Mouse (Mus musculus) heart, postnatal 4 days (tissue): ENCODE data around the gene Rap1gds1. TPM values are rescaled to one million over a fixed set of nuclear protein-coding genes. Genes with fewer than 3 reads are reported as not detected.
A peak's percentile ranks its signal among the peaks of the same experiment; 100 is the strongest.

Source experiments
- DNase-seq: peaks from one replicate; pipeline ENCODE4 v3.0.0; 2021
- total RNA-seq, 2 experiments: library from RNA; stranded (reverse); gene quantifications; 2 replicates each; pipeline ENCODE4 v1.2.3; 2021

Gene Rap1gds1
- total RNA-seq, 2 experiments from 2014 or later: 50.2 to 52.3 TPM

DNA sequence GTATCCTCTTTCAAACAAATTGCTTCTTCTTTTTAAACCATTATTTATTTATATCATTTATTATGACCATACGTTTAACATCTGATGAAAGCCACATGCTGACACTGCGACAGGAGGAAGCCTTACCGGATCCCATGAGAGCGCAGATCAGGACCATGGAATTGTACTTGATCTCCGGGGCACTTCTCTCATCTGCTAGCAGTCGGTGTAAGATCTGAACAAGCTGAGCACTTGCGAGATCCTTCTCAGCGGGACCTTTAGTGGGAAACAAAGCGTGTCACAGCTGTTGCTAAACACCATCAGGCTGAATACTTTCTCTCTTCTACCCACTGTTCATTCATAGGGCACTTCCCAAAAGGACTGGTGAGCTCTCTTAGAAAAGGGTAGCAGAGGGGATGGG is 133.4 kb downstream of the Rap1gds1 start:
- DNase-seq: no peak

DNA sequence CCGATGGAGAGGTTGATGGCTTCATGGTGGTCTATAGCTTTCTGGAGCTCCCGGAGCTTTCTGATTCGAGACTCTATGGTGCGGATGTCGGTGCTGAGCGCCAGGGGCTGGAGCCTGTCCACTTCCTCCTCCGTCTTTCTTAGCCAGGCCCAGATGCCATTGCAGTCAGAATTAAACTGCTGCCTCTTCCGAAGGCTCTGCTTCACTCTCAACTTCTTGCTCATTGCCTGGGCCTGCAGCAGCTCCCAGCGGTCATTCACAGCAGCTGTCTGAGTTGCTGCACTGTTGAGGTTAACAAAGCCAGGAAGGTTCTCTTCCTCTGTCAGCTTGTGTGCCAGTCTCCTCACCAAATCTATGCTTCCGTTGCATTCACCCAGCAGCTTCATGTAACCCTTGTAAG is 137.8 kb downstream of the Rap1gds1 start:
- no peak for DNase-seq

DNA sequence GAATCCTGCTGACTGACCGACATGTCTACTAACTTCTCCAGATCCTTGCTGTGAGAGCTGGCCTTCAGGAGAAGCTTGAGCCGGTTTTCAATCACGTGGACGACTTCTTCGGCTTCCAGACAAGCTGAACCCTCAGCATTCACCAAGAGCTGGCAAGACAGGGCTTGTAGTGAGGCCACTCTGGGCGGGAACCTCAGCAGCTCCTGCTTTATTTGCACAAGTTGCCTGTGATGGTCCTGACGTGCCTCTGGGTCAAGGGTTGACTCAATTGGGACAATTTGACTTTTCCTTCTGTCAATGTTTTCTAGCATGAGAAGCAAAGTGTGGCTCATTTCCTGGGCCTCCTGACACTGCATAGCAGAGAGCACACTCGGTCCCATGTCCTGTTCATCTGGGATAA is 138.2 kb downstream of the Rap1gds1 start:
- DNase-seq: no peak

DNA sequence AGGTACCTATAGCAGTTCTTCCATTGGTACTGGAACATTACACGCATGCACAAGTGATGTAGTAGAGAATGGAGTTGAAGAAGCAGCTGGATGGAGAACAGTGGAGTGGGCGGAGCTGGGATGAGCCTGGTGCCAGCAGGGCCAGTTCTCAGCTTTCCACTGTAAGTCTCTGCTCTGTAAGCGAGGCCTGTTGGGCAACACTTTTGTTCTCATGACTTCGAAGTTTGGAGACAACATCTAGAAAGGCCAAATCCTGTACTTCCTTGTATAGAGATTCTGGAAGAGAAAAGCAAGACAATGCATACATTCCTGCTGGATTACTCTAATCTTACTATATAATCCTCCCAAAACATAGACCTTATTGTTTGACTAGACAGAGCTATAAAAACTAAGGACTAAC is 147.6 kb downstream of the Rap1gds1 start:
- no peak for DNase-seq

DNA sequence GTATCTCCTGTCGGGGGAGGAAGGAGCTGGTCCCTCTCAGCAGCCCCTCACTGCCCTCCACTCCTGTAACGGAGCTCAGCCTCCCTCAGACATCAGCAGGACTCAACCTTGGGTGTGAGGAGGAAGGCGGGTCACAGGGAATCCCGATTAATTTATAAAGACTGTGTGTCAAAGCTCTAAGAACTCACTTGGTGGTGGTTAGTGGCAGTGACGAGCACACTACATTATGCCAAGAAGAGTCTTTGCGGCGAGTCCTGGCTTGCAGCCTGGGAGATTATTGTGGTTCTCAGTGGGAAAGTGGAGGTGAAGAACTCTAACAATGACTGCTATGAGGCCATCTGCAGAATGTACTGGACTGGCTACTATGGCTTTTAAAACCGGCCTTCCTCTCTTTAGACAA is 148.8 kb downstream of the Rap1gds1 start:
- DNase-seq: no peak

DNA sequence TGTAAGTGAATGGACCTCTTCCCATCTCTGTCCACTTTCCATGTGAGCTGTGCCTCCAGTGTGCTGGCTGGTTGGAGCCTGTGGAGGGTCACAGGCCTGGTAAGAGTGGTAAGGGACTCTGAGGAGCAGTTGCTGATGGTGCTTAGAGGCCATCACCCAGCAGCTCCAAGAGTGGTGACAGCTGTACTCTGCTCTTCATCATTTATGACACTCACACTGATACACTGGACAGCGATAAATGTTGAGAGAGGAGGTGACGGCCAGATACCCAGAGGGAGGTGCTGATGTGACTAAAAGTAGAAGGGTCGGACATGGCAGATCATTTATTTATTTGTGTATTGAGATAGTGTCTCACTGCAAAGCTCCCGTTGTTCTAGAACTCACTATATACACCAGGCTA is 156.8 kb downstream of the Rap1gds1 start:
- DNase-seq: peak; percentile 14

DNA sequence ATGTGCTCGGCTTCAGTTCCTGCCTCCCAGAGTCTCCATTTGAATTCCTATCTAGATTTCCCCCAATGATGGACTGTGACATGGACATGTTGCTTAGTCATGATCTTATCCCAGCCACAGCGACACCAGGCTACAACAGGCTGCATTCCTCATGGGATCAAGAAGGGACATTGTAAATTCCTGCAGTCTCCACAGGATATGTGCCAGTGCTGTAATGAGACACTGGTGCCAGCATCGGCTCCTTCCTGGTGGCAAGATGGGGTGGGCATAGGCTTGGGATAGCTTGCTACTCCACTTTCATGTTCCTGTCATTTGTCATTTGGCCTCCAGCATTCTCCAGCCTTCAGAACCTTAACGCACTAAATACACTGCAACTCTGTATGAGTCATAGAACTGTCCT is 158.0 kb downstream of the Rap1gds1 start:
- no peak for DNase-seq

DNA sequence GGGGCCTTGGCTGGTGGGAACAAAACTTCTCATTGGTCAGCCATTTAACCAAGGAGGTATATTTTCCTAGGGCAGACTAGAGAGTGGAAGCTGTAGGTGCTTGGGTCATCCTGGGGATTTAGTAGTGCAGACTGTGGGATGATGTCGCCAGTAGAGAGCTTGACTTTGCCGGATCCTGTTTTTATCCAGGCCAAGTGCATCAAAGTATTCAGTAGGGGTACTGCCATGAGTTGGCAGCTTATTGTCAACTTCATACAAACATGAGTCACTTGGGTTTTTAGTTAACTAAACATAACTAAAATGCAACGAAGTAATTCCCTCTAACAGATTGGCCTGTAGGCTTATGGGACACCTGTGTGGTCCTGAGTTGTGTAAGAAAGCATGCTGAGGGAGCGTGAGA is 158.4 kb downstream of the Rap1gds1 start:
- DNase-seq: no peak

DNA sequence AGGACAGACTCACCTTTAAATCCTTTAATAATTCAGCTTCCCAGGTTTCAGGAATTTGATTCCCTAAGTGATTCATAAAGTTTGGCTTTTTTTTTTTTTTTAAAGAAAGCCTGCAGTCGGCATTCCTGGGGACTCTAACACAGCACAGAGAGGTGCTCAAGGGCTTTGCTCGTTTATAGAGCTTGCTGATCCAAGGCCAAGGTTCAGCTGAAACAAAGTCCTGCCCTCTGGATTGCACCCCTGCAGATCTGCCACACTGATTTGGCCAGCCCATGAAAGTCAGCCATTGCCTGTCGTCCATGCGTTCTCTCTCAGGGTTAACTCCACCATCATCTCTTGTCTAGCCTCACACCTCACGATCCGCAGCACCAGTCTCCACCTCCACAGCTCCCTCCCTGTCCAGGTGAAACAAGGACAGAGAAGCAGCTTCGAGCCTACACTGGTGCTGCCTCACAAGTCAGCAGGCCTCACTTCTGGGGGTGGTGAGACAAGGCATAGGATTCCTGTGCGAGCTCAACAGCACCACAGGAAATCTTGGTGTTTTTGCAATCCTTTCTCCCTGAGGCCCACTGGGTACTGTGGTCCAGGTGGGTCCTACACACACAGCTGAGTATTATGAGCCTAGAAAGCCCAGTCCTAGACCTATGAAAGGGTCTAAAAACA is 160.2 kb downstream of the Rap1gds1 start:
- DNase-seq: no peak

DNA sequence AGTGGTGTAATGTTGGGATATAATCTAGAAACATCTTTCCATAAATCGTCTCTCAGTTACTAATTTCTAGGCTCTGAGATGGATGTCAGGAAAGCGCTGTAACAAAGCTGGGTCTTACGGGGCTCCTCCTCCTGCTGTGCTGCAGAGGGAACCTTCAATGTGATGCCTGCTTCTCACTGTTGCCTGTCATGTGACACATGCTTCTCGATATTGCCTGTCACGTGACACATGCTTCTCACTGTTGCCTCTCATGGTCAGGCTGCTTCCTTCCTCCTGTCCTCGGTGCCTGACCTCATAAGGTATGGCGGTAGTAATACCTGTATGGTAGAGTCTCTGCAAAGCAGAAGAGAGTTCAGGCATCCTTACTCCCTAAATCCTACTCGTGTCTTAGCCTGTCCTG is 162.5 kb downstream of the Rap1gds1 start:
- no peak for DNase-seq

DNA sequence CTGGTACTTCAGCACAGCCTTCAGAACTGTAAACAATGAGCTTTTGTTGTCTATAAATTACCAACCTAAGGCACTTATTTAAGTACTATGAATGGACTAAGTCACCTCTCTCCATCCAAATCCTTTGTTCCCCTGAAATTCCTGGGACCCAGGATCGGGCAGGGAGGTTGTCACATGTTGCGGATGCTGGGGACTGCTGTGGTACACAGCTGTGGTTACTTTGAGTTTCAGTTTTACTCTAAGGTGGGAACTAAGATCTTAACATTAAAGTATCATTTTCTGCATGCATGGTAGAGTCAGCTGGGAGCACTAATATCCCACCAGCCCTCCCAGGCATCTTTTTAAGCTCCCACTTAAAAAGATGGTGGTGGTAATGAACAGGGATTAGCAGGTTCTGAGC is 165.7 kb downstream of the Rap1gds1 start:
- no peak for DNase-seq

DNA sequence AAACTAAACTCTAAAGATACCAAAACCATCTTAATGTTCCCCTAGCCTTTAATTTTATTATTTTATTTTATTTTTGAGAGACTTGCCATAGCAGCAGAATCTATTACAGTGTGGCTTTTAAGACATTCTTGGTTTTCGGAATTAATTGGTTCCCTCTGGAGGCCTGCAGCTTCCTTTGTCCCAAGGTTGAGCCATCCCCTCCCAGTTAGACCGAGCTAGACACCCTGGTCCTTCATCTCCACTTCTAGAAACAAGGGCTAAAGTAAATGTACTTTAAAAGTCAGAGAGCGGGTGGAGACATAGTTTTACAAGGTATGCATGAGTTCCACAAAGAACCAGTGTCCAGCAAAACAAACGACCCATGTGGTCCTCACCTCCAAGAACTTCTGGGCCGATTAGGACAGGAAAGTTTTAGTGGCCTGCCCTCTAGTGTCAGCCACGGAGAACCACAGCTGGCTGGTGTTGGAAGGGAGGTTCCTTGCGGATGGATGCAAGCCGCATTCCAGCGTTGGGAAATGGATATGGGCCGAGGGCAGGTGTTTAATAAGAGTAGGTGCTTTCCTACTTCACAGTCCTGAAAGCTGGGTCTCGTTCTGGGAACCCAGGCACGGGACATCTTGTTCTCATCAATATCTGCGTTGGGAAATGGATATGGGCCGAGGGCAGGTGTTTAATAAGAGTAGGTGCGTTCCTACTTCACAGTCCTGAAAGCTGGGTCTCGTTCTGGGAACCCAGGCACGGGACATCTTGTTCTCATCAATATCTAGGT is 168.7 kb downstream of the Rap1gds1 start:
- DNase-seq: peak; percentile 84

DNA sequence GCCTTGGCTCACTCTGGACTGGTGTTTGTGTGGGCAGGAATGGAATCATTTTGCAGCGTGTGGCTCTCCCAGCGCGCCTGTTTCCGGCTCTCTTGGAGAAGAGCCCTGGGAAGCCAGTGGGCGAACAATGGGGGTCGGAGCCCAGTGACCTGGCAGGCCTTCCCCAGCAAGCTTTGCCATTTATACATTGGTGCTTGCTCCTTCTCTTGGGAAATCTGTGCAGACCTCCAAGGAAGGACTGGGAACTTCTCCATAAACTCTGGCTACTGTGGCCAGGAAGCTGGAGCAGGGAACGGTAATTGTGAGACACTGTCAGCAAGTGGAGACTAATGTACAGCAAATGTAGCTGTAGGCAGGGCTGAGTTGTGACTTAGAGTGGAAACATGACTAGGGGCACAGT is 169.3 kb downstream of the Rap1gds1 start:
- DNase-seq: peak; percentile 71

DNA sequence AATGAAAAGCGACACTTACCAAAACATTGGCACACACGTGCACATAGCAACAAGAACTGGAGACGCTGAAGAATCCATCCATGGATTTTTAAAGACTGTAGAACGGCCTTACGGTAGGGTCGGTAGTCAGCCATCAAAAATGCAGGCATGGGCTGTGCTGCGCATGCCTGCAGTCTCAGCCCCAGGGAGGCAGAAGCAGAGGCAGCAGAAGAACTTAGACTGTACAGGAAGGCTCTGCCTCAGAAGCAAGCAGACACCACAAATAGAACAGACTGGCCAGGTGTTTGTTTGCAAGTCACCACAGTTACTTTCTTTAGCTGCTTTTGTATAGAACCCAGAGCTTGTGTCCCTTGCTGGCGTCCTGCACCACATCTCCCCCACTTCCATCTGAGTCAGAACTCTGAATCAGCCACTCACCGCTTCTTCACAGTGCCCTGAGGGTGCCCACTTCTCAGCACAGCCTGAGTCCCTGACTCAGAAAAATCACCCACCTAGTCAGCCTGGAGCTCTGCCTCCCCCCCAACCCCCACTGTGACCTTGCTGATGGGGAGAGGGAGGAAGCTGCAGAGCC is 174.3 kb downstream of the Rap1gds1 start:
- no peak for DNase-seq

DNA sequence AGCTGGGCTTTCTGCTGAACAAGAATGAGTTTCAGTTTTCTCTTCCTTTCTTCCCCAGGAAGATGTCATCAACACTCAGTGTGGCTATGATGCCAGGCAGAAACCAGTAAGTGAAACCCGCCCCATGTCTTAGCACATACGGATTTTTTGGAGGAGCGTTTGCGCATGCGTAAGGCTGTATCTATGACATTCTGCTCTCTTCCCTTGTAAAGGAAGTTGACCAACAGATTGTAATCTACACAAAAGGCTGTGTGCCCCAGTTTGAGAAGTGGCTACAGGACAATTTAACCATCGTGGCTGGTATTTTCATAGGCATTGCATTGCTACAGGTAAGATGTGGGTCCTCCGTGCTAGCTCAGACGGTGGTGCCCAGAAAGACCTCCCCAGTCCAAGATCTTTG is 176.9 kb downstream of the Rap1gds1 start:
- DNase-seq: no peak

DNA sequence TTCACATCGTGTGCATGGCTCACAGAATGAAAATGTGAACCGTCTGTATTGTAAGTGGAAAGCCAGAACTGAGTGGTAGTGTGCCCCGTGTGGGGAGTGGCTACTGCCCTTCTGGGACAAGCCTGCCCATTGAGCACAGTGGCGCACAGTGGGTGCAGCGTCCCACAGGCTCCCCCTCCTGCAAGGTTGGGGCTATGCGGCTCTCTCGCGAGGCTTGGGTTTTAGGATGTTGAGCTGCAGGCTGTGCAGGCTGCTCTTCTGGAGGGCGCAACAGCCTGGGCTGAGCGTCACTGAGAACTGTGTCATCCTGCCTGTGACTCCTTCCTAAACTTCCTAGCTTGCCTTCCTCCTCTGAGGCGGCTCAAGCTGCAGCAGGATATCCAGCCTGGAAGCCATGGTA is 177.5 kb downstream of the Rap1gds1 start:
- DNase-seq: no peak

DNA sequence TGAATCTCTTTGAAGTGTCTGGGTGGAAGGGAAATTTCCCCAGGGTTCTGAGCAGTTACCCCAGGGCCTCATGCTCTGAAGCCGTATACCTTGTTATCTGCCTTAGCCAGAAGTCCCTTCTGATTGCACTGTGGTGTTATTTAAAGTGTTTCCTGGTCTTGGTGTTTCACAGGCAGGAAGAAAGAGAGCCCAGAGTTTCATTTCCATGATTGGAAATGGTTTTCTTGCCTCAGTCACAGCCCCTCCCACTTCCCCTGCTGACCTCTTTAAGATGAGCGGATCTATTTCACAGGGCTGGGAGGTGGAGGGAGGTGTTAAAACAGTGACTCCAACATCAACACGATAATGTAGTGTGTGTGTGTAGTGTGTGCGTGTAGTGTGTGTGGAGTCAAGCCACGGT is 181.5 kb downstream of the Rap1gds1 start:
- DNase-seq: no peak

DNA sequence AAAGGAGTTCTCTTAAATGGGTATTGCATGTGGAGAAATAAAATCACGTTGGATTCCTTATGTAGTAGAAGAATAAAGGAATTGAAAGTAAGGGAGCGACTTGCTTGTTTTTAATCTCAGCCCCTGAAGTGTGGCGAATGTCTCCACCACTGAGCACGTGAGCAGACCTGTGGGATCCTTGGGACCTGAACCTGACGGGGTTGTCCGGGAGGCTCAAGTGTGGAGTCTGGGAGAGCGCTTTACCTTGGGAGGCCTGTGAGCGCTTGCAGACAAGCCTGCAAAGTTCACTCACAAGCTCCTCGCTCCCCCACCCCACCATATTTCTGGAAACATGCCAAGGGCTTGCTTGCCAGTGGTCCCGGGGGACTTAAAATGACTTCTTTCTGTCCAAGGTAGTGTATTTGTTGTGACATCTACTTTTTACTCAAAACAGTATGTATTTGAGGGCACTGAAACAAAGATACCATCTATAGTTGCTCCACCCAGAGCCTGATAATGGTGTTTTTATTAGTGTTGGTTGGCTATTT is 185.2 kb downstream of the Rap1gds1 start:
- peak; percentile 26 for DNase-seq

DNA sequence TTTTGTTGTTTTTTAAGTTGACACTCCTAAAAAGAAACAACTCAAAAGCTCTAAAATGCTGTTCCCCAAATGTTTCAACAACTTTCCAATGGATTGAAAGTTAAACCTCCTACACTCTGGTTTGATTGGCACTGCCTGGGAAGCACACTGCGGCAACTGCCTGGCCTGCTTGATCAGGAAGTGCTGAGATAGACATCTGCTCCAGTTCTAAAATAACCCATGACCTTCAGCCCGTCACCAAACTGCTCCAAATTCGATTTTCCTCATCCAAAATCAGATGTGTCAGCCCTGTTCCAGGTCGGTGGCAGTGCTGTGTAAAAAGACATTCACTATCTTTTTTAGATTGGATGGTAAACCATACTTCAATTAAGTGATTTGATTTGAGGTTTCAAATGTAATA is 185.8 kb downstream of the Rap1gds1 start:
- DNase-seq: no peak

DNA sequence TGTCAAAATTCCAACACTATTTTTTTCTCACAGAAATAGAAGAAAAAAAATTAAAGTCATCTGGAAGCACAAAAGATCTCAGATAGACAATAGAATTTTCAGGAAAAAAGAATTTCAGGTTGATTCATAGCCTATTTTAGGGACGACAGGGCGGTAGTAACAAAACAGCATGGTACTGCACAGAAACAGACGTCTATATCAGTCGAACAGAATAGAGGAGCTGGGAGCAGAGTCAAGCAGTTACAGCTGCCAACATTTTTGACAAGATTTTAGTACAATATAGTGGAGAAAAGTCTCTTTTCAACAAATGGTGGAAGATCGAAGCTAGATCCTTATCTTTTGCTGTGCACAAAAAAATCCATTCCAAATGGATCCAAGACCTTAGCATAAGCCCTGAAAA is 188.9 kb downstream of the Rap1gds1 start:
- DNase-seq: no peak

DNA sequence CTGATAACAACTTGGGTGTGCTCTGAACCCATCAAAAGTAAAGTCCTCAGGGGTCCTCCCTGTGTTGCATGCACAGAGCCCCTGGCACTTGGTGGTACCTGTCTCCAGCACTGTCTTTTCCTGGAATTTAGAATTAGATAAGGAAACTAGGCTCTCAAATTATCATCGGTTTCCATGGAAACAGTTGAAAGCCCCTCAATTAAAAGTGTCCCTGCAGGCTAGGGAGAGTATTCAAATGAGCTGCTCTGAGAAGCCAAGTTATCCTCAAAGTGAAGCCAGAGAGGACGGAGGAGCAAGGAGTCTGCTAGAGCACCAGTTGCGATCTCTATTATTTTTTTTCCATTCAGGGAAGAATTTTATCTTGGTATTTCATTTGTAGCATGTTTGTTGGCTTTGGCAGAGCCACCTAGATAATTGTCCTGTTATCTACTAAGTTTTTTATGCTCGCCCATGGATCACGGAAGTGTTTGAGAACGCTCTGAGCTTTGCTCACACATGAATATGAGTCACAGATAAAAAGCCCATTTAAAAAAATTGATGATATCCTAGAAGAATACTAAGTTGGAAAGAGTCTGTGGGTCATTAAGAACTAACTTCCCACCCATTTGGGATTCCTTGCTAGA is 193.2 kb downstream of the Rap1gds1 start:
- DNase-seq: no peak

DNA sequence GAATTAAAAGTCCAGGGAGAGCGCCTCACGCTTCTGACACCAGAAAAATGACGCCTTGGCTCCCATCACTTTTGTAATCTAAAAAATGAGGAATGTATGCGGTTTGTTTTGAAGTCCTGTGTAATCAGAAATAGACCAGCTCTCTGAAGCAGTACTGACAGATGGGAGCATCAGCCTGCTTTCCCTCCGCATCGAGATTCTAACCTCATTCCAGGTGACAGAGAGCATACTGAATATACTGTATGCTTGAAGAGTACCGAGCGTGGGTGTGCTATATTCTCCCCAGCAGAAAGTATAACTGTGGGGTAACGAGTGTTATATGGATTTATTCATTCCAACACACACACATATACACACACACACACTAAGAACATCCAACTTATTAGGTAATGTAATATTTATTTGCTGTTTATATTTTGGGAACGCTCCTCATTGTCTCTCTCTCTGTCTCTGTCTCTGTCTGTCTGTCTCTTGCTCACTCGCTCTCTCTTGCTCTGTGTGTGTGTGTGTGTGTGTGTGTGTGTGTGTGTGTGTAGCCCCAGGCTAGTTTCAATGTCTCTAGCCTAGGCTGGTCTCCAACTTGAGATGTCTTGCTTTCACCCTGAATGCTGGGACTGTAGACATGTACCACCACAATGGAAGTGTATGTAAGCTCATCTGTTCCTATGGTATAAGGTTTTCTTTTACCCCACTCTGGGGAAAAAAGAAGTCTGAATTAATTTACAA is 193.8 kb downstream of the Rap1gds1 start:
- no peak for DNase-seq

DNA sequence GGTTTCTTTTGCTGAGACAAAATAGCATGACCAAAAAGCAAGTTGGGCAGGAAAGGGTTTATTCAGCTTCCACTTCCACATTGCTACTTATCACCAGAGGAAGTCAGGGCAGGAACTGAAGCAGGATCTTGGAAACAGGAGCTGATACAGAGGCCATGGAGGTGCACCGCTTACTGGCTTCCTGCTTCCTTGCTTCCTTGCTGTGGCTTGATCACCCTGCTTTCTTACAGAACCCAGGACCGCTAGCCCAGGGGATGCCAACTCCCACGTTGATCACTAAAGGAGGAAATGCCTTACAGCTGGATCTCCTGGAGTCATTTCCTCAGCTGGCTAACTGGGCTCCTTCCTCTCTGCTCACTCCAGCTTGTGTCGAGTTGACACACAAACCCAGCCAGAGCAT is 197.3 kb downstream of the Rap1gds1 start:
- no peak for DNase-seq
